8 mouse cellular contexts compared by ENCODE assay signal in genomic region chr2:167373266-167373665, GRCm38 (mm10). TPM values are rescaled to one million over a fixed set of nuclear protein-coding genes. Genes with fewer than 3 reads are reported as not detected.
A peak's percentile ranks its signal among the peaks of the same experiment; 100 is the strongest.
DNase-seq lines count a peak whose midpoint lies in the region; ATAC-seq and TF ChIP-seq lines count a peak whose summit lies in the region.

No protein-coding gene starts in this region.

- H3K4me1 ChIP-seq in embryonic facial prominence, embryonic 14.5 days (ENCODE audit: control insufficient read depth, insufficient read depth, low read length): 0 out of 2 replicates have a peak, but pooled peaks cover 5% of the 10 kb centered on the region
- peaks cover 17% of the 10 kb centered on the region for H3K4me1 ChIP-seq in liver, postnatal 0 days (ENCODE audit: insufficient read depth)

- peak; percentile 44 for DNase-seq in layer of hippocampus, adult 11-12 months (ENCODE audit: low spot score)
- no peak for DNase-seq in layer of hippocampus, postnatal 14 days (ENCODE audit: low spot score in 2 of 2)
- DNase-seq in adrenal gland, postnatal 36 days: peak; percentile 67 to 71
- peak; percentile 67 for DNase-seq in embryonic facial prominence, embryonic 14.5 days (ENCODE audit: low spot score)
- DNase-seq in layer of hippocampus, postnatal 10 days (ENCODE audit: low spot score in 2 of 2): peak; percentile 50 to 61
- no peak for DNase-seq in T-cell, adult 2 months (ENCODE audit: low spot score)
- no peak for DNase-seq in liver, postnatal 0 days

- no peaks in the 10 kb centered on the region for H3K27me3 ChIP-seq in embryonic facial prominence, embryonic 14.5 days (replicated peaks; ENCODE audit: control insufficient read depth, insufficient read depth, low read length)
- H3K27me3 ChIP-seq in liver, postnatal 0 days (ENCODE audit: insufficient read depth, low read length): no peaks in the 10 kb centered on the region

- no peak overlapping the region for H3K27ac ChIP-seq in embryonic facial prominence, embryonic 14.5 days (replicated peaks; ENCODE audit: low read depth, low read length)
- H3K27ac ChIP-seq in liver, postnatal 0 days (ENCODE audit: low read depth): no peak overlapping the region

- TF ChIP-seq CTCF in liver, postnatal 0 days (IDR thresholded peaks at IDR 0.05; ENCODE audit: low read depth): no peak

- H3K36me3 ChIP-seq in embryonic facial prominence, embryonic 14.5 days (ENCODE audit: control insufficient read depth, insufficient read depth, low read length): no peaks in the 10 kb centered on the region
- no peaks in the 10 kb centered on the region for H3K36me3 ChIP-seq in liver, postnatal 0 days (replicated peaks; ENCODE audit: insufficient read depth, low read length)

- ATAC-seq in embryonic facial prominence, embryonic 14.5 days (ENCODE audit: low read depth): peak; percentile 87
- ATAC-seq in erythroid progenitor cell, adult 5-6 weeks (replicated peaks; ENCODE audit: low FRiP score, poor library complexity, severe bottlenecking): no peak
- no peak for ATAC-seq in liver, postnatal 0 days

- no peak overlapping the region for H3K4me3 ChIP-seq in embryonic facial prominence, embryonic 14.5 days (ENCODE audit: low read depth, low read length)
- H3K4me3 ChIP-seq in liver, postnatal 0 days (ENCODE audit: low read depth, low read length): no peak overlapping the region

- 69% methylated on average over 5 of the region's 5 CpGs for WGBS in embryonic facial prominence, embryonic 14.5 days
- WGBS in liver, postnatal 0 days (ENCODE audit: insufficient replicate concordance): 66% methylated on average over 5 of the region's 5 CpGs

- H3K9ac ChIP-seq in embryonic facial prominence, embryonic 14.5 days (ENCODE audit: low read depth, low read length): no peak overlapping the region
- no peak overlapping the region for H3K9ac ChIP-seq in liver, postnatal 0 days (replicated peaks)

- H3K4me2 ChIP-seq in embryonic facial prominence, embryonic 14.5 days (ENCODE audit: low read depth, low read length): no peak overlapping the region
- H3K4me2 ChIP-seq in liver, postnatal 0 days (ENCODE audit: low read depth, low read length): no peak overlapping the region

- no peaks in the 10 kb centered on the region for H3K9me3 ChIP-seq in embryonic facial prominence, embryonic 14.5 days (ENCODE audit: control insufficient read depth, low read length)
- no peaks in the 10 kb centered on the region for H3K9me3 ChIP-seq in liver, postnatal 0 days (ENCODE audit: low read length)

- no peak for TF ChIP-seq EP300 in liver, postnatal 0 days (IDR thresholded peaks at IDR 0.05; ENCODE audit: low read depth)

RNA-seq across cellular contexts. Expression of gene B4galt5, which starts 24.3 kb away (rescaled TPM):
- 10 to 100 TPM; 58.8 to 60.5 TPM for total RNA-seq in layer of hippocampus, postnatal 14 days (2021)
- 100 to 1,000 TPM in 1 of 2 experiments, 10 to 100 TPM in 1; 93.7 to 153 TPM for total RNA-seq in adrenal gland, postnatal 36 days (2021)
- 17.9 and 24.3 TPM in 2 replicates for polyA plus RNA-seq in embryonic facial prominence, embryonic 14.5 days (2014; fragmentation: Nextera tagmentation; extraction: Ambion mirVana)
- 10 to 100 TPM; 72.7 to 76.9 TPM for total RNA-seq in layer of hippocampus, postnatal 10 days (2021)
- total RNA-seq in erythroid progenitor cell, adult 5-6 weeks (2015; ENCODE audit: low replicate concordance): 4.7 and 7.5 TPM in 2 replicates
- 13.3 and 29.0 TPM in 2 replicates for total RNA-seq in erythroid progenitor cell, adult 5-6 weeks (2017; ENCODE audit: low replicate concordance)
- polyA plus RNA-seq in liver, postnatal 0 days (2015; fragmentation: Nextera tagmentation; extraction: Ambion mirVana): 3.2 and 4.2 TPM in 2 replicates

RNA-seq across cellular contexts. Expression of gene Slc9a8, which starts 48.2 kb away (rescaled TPM):
- 10 to 100 TPM; 29.9 to 33.3 TPM for total RNA-seq in layer of hippocampus, postnatal 14 days (2021)
- 10 to 100 TPM; 37.4 to 38.3 TPM for total RNA-seq in adrenal gland, postnatal 36 days (2021)
- 13.6 and 17.8 TPM in 2 replicates for polyA plus RNA-seq in embryonic facial prominence, embryonic 14.5 days (2014; fragmentation: Nextera tagmentation; extraction: Ambion mirVana)
- 10 to 100 TPM; 33.6 to 35.0 TPM for total RNA-seq in layer of hippocampus, postnatal 10 days (2021)
- total RNA-seq in erythroid progenitor cell, adult 5-6 weeks (2015; ENCODE audit: low replicate concordance): 49.0 and 56.6 TPM in 2 replicates
- total RNA-seq in erythroid progenitor cell, adult 5-6 weeks (2017; ENCODE audit: low replicate concordance): 37.7 and 38.0 TPM in 2 replicates
- 7.5 and 9.3 TPM in 2 replicates for polyA plus RNA-seq in liver, postnatal 0 days (2015; fragmentation: Nextera tagmentation; extraction: Ambion mirVana)

Comparison
In these comparisons a context has a peak if more than half of its experiments do, and no peak if none do; other contexts are left out.
1. DNase-seq: peak in layer of hippocampus, adult 11-12 months (single experiment), adrenal gland, postnatal 36 days (2 of 2), embryonic facial prominence, embryonic 14.5 days (single experiment) and layer of hippocampus, postnatal 10 days (2 of 2); none in layer of hippocampus, postnatal 14 days (0 of 2), T-cell, adult 2 months (single experiment) and liver, postnatal 0 days (single experiment).